Mouse (Mus musculus) 3134 (cell line): ENCODE measurements around the gene Accs.

ENCODE experiments used
- DNase-seq: peaks from one replicate; pipeline ENCODE4 v3.0.0-alpha.2; 2011; ENCODE audit warnings: low spot score; ENCODE audit not compliant: insufficient read length; ENCODE audit errors: extremely low read depth

The Accs gene

DNA sequence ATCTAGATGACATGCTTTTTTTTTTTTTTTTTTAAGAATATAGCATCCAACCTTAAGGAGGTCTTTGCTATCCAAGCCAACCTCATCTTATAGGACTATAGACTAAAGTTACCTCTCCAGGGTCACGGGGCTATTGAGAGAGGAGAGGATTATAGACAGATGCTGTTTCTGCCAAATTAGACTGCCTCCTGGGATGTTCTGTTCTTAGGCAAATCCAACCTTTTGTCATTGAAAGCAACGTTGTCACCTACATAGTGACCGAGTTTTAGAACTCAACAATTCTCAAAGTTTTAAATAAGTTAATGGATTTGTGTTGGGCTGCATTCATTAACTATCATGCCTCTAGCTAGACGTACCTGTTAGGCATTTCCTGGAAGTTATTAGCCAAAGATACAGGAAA lies 13.5 kb upstream of the Accs start:
- no peak for DNase-seq

GRCm38 (mm10) chr2:93858845-93859244 lies 9.1 kb upstream of the Accs start:
- no peak for DNase-seq

- DNase-seq = no peak
Measured at GRCm38 (mm10) chr2:93851303-93851702, 1.6 kb upstream of the Accs start.

- DNase-seq = no peak
Measured at GRCm38 (mm10) chr2:93850317-93850944, 688 bp upstream of the Accs start.

GRCm38 (mm10) chr2:93841349-93841748 lies 8.4 kb downstream of the Accs start:
- DNase-seq = no peak

DNA sequence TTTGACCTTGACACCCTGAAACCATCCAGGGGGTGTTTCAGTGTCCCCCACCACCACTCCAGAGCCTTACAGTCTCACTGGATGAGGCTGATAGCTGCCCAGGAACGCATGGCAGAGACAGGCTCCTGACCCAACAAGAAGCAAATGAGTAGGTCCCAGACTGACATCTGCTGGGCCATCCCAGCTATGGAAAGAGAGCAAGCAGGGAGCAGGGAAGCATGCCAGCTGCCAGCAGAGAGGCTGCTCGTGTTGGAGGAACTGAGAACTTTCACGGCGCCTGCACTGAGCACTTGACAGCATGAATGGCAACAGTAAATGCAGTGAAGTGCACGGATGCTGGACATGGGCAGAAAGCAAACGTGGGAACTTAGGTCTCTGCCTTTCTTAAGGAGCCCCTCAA lies 9.6 kb downstream of the Accs start:
- DNase-seq = no peak

DNA sequence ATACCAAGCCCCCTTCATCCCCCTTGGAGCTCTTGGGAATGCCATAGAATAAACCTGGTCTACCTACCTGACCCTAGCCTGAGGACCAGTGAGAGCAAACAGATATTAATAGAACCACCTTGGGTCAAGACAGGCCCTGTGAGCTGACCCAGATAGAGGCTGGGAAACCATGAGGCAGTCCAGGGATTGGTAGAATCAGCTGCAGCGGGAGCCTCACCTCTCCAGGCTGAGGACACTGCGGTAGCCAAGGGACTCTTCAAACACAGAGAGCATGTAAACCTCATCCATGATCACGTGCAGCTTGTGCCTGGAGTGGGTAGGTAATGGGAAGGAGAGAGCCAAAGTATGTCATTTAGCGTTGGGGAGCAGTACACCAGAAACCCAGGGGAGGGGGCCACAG lies 10.8 kb downstream of the Accs start:
- DNase-seq = no peak

DNA sequence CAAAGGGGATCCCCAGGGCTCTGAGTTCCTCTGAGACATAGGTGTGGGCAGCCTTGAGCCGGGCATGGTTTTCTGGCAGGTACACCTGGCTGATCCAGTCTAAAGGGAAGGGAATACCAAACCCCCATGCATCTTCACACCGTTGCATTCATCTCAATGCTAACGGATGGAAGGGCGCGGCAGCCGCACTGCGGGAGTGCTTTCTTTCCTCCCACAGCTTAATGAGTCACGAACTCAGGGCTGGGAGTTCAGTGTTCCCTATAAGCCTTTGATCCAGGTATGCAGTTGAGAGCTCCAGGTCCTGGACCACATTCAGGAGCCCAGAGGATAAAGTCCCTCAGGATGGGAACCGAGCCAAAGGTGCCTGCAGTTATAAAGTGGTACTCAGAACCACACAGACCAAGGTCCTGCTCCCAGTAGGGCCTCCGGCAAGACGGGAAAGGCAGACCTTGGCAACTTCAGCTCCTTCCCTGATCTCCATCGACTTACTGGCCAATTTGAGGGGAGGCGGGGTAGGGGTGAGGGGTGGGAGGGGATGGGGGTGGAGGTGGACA lies 13.4 kb downstream of the Accs start:
- no peak for DNase-seq

GRCm38 (mm10) chr2:93835596-93835995 lies 14.1 kb downstream of the Accs start:
- no peak for DNase-seq

DNA sequence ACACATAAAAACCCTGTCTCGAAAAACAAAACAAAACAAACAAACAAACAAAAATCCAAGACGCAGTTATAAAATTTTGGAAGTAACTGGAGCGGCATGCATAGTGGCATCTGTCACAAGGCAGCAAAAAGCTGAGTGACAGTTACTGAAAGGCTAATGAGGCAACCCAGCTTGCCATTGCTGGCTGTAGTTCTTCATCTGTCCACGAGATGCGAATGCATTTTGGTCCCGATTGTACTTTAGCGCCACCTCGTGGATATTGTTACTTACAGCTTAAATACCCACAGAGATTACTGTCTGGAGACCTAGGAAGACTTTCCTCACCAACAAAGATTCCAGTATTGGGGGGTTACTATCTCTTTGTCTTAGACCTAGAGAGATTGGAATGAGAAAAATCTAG lies 26.2 kb downstream of the Accs start:
- peak; percentile 66 for DNase-seq

DNA sequence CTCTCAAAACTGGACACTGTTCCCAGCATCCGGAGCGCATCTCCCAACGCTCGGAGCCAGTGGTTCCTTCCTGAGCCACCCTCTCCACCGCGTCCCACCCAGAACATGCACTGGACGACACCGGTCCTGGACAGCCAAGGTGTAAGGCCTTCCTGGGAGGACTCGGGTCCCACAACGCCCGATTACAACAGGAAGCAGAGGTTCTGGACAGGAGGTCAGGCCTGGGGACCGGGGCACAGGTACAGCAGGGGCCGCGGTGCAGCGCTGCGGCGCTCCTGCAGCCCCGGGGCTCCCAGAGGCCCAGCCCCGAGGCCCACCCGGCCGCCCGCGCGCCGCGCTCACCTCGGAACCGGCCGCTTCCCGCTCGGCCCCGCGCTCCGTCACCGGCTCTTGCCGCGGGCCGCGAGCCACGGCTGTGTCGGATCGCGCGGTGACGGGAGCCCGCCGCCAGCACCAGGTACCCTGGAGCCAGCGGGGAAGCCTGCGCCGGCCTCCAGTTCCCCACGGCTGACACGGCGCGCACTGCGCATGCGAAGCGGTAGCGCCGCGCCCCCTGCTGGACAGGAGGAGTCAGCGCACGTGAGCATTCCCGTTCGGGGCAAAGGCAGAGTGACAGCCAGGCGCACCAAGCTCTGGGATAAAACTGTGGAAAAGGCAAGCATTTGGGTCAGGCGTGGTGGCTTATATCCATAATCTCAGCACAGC lies 27.5 kb downstream of the Accs start, which contains the start of gene Ext2:
Gene Ext2 (minus strand): TSS at position 524 of the 705 bp plus-strand sequence.
- DNase-seq = peak; percentile 79

DNA sequence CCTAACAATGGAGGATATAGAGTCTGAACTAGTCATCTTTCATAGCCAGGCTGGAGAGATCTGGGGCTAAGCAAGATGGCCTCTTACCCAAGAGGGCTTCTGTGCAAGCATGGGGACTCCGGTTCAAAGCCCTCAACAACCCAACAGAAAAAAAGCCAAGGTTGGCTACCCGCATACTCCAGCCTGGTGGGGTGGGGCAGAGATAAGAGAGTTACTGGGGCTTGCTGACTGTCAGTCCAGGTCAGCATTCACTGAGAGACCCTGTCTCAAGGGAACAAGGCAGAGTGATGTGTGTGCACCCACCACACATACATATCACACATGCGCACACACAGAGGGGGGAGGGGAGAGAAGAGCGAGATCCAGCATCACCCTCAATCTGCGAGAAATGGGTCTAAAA lies 32.0 kb downstream of the Accs start:
- no peak for DNase-seq

DNA sequence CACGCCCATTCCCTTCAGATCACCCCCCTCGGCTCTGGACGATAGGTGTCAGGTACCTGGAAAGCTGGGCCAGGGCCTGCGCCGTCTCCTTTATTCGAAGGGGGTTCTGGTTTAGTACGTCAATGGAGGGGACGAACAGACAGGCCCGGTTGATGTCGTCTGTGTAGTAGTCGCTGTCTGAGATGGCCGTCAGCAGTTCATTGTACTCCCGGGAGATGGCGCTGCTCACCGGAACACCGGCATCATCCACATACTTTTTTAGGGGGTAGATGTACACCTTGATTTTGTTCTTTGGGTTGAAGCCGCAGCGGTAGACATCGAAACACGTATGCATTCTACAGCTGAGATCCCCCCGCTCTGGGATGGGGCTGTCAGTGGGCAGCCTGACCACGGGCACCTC lies 36.4 kb downstream of the Accs start:
- no peak for DNase-seq

DNA sequence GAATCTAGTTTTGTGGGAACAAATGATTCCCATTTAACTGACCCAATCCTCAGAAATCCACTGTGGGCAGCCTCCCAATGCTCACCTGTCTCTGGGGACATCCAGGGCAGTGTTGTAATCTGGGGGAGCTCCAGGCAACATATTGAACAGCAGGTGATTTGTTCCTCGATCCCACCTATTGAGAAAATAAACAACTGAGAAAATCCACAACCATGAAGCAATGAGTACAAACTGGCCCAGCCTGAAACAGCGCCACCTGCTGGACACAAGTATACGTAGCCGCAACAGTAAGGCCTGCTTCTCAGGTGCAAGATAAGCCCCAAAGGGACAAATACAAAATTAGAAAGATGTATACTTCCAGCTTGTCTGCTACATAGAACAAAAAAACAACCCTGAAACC lies 37.9 kb downstream of the Accs start:
- no peak for DNase-seq

GRCm38 (mm10) chr2:93809931-93810330 lies 39.8 kb downstream of the Accs start:
- DNase-seq = no peak

DNA sequence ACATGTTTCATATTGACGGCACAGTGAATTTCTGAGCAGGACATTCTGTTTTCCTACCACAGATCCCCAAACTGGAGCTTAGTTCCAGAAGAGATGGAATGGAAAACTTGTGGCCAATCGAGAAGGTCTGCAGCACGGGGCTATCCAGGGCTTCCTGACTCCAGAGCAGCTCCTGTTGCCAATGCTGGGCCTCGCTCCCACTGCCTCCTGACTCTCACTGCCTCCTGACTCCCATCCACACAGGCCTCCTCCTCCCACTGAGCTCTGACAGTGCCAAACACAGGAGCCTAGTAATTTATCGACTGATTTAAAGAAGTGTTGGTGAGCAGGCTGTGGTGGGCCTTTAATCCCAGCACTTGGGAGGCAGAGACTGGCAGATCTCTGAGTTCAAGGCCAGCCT lies 41.7 kb downstream of the Accs start:
- DNase-seq = no peak

DNA sequence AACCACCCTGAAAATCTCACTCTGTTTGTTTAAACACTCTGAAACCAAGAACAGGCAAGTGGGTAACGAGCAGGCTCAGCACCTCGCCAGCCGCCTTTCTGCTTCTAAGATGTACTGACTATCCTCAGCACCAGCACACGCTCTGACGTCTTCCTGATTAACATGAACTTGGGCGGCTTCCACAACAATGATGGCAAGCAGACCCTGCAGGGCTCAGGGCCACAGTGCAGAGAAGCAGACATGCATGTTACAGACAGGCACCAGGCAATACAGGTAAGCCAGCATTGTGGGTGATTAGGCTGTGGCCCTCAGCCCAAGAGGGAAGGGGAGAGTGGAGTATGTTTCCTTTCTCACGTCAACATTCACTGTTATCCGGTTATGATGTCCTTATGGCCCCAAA lies 42.3 kb downstream of the Accs start:
- DNase-seq = no peak

DNA sequence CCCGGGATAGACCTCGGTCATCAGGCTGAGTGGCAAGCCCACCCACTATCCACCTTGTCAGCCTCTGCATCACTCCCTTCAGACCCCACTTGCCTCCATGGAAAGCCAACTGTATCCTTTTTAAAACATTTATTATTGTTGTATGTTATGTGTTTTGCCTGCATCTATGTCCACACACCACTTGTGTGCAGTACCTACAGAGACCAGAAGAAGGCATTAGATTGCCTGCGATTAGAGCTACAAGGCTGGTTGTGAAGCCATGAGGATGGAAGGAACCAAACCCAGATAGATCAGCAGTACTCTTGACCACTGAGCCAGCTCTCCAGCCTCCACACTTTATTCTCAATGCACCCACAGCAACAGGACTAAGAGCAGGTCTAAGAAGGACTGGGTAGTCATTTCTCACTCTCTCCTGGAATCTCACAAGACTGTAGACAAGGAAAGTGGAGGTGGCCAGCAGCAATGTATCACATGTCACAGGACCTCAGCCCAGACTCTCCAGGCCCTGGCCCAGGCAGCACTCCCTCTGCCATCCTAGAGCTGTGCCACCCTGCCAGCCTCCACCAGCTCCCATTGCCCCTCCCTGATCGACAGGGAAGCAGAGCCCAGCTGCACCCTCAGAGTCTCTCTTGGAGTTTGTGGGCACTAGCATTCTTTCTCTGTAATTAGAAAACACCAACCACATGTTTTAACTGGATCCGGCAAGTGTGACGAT lies 43.1 kb downstream of the Accs start:
- no peak for DNase-seq

DNA sequence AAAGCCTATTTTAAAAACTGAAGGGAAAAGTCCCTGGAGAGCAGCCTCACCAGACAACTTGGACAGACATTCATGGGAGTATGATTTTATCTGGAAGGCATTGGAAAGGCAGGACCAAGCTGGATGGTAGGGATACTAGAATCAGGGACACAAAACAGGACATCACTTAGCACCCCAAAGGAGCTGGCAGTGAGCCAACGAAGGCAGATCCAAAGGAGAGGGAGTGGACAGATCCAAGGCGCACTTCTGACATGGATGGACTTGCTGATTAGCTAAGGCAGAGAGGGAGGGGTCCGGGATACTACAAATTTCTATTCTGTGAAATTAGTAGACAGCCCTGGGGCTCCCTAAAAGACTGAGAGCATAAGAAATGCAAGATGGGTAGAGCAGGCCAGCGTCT lies 44.2 kb downstream of the Accs start:
- DNase-seq = no peak

GRCm38 (mm10) chr2:93805066-93805465 lies 44.7 kb downstream of the Accs start:
- DNase-seq = no peak

GRCm38 (mm10) chr2:93802947-93803346 lies 46.8 kb downstream of the Accs start:
- no peak for DNase-seq

DNA sequence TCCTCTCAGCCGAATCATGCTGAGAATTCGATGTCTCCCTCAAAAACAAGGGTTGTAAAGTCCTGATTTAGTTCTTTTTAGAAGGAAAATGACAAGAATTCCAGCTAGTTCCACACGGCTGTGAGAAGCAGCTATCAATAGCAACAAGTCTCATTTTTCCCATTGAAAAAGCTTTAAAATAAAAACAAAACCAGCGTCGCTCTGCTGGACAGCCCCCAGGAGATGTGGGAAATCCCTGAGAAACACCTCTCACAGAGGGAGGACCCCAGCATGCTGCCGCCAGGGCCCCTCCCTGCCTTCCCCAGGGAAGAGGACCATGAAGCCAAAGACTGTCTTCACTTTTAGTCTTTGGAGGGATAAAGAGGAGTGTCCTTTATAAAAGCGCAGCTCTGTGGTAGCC lies 48.6 kb downstream of the Accs start:
- no peak for DNase-seq
